Comparison of ENCODE assay signal across 8 mouse cellular contexts in genomic region chr7:49119794-49120487, GRCm38 (mm10).
A peak's percentile ranks its signal among the peaks of the same experiment; 100 is the strongest.
DNase-seq lines count a peak whose midpoint lies in the region; ATAC-seq and TF ChIP-seq lines count a peak whose summit lies in the region.

No protein-coding gene starts in this region.

- peak; percentile 60 for ATAC-seq in hindbrain, embryonic 12.5 days (ENCODE audit: low FRiP score)
- peak; percentile 56 for ATAC-seq in midbrain, postnatal 0 days (ENCODE audit: low FRiP score)

- no peak for DNase-seq in layer of hippocampus, adult 2 months (ENCODE audit: low spot score in 2 of 2)
- DNase-seq in layer of hippocampus, adult 11-12 months (ENCODE audit: low spot score): no peak
- DNase-seq in embryo, embryonic 11 days: peak; percentile 80
- peak; percentile 87 for DNase-seq in midbrain, postnatal 0 days (ENCODE audit: low spot score)
- no peak for DNase-seq in gastrocnemius, postnatal 25 days
- DNase-seq in adrenal gland, postnatal 25 days: no peak
- DNase-seq in urinary bladder, postnatal 25 days (ENCODE audit: low spot score): no peak

- H3K9me3 ChIP-seq in hindbrain, embryonic 12.5 days (replicated peaks): no peaks in the 10 kb centered on the region
- H3K9me3 ChIP-seq in midbrain, postnatal 0 days (ENCODE audit: low read length): no peaks in the 10 kb centered on the region

- H3K27me3 ChIP-seq in hindbrain, embryonic 12.5 days: peaks cover 9% of the 10 kb centered on the region
- H3K27me3 ChIP-seq in midbrain, postnatal 0 days (ENCODE audit: insufficient read depth, low read length): no peaks in the 10 kb centered on the region

- H3K27ac ChIP-seq in layer of hippocampus, adult 2 months: peak overlapping the region; percentile 52; the same call in 1 of the 2 replicates
- peak overlapping the region; percentile 70 for H3K27ac ChIP-seq in hindbrain, embryonic 12.5 days
- H3K27ac ChIP-seq in midbrain, postnatal 0 days (ENCODE audit: low read depth, low read length): peak overlapping the region; percentile 64

- H3K4me3 ChIP-seq in layer of hippocampus, adult 2 months: peak overlapping the region; percentile 49
- H3K4me3 ChIP-seq in hindbrain, embryonic 12.5 days: peak overlapping the region; percentile 18
- peak overlapping the region; percentile 27 for H3K4me3 ChIP-seq in midbrain, postnatal 0 days (ENCODE audit: low read depth, low read length)

- H3K36me3 ChIP-seq in hindbrain, embryonic 12.5 days: no peaks in the 10 kb centered on the region
- H3K36me3 ChIP-seq in midbrain, postnatal 0 days (ENCODE audit: insufficient read depth, low read length): no peaks in the 10 kb centered on the region

- peaks cover 28% of the 10 kb centered on the region for H3K4me1 ChIP-seq in hindbrain, embryonic 12.5 days
- H3K4me1 ChIP-seq in midbrain, postnatal 0 days (ENCODE audit: insufficient read depth, low read length): peaks cover 7% of the 10 kb centered on the region; the same call in 1 of the 2 replicates

- no peak for TF ChIP-seq CTCF in layer of hippocampus, adult 2 months (conservative IDR thresholded peaks at IDR 0.05)
- TF ChIP-seq CTCF in midbrain, postnatal 0 days (IDR thresholded peaks at IDR 0.05): no peak

- H3K4me2 ChIP-seq in hindbrain, embryonic 12.5 days (replicated peaks): peak overlapping the region; percentile 55
- H3K4me2 ChIP-seq in midbrain, postnatal 0 days (ENCODE audit: low read depth, low read length, poor library complexity, severe bottlenecking): peak overlapping the region; percentile 65

- H3K9ac ChIP-seq in hindbrain, embryonic 12.5 days: peak overlapping the region; percentile 35
- H3K9ac ChIP-seq in midbrain, postnatal 0 days (replicated peaks; ENCODE audit: low read length, poor library complexity, severe bottlenecking): peak overlapping the region; percentile 50

- WGBS in hindbrain, embryonic 12.5 days: 22% methylated on average over 20 of the region's 20 CpGs
- 8% methylated on average over 20 of the region's 20 CpGs for WGBS in midbrain, postnatal 0 days

Comparison
In these comparisons a context has a peak if more than half of its experiments do, and no peak if none do; other contexts are left out.
1. DNase-seq: peak in embryo, embryonic 11 days (single experiment) and midbrain, postnatal 0 days (single experiment); none in layer of hippocampus, adult 2 months (0 of 2), layer of hippocampus, adult 11-12 months (single experiment), gastrocnemius, postnatal 25 days (single experiment), adrenal gland, postnatal 25 days (single experiment) and urinary bladder, postnatal 25 days (single experiment).
2. Peak in every context shown above with its lines, with median percentiles within 50 percentile points of each other: H3K27ac ChIP-seq and H3K4me3 ChIP-seq.